Mouse (Mus musculus): ENCODE results near the gene Akr1b3. TPM values are rescaled to one million over a fixed set of nuclear protein-coding genes. Genes with fewer than 3 reads are reported as not detected.

Gene Akr1b3
- total and polyA plus RNA-seq, 2 experiments from 2014 or later = 79.8 to 105 TPM

- TF ChIP-seq CTCF (IDR thresholded peaks at IDR 0.05) = no peak
- DNase-seq (ENCODE audit: low spot score) = no peak
- no peak for ATAC-seq (ENCODE audit: low FRiP score)
- no peaks in the 10 kb centered on the region for H3K9me3 ChIP-seq (ENCODE audit: low read length)
- H3K4me3 ChIP-seq (ENCODE audit: low read depth, low read length) = no peak overlapping the region
- 0 out of 2 replicates have a peak, but pooled peaks cover 2% of the 10 kb centered on the region for H3K4me1 ChIP-seq (ENCODE audit: insufficient read depth, low read length)
- no peaks in the 10 kb centered on the region for H3K27me3 ChIP-seq (ENCODE audit: insufficient read depth, low read length)
- H3K36me3 ChIP-seq (ENCODE audit: insufficient read depth, low read length) = no peaks in the 10 kb centered on the region
- WGBS = 93% methylated on average over 3 of the region's 3 CpGs
- no peak overlapping the region for H3K4me2 ChIP-seq (ENCODE audit: low read depth, low read length, poor library complexity, severe bottlenecking)
- no peak overlapping the region for H3K27ac ChIP-seq (ENCODE audit: low read depth, low read length)
- no peak overlapping the region for H3K9ac ChIP-seq (replicated peaks; ENCODE audit: low read length, poor library complexity, severe bottlenecking)
Observed at GRCm38 (mm10) chr6:34297055-34297454, 20.2 kb downstream of the Akr1b3 start.

- H3K4me3 ChIP-seq (ENCODE audit: low read depth, low read length) = no peak overlapping the region
- no peak for DNase-seq (ENCODE audit: low spot score)
- no peaks in the 10 kb centered on the region for H3K27me3 ChIP-seq (ENCODE audit: insufficient read depth, low read length)
- H3K9ac ChIP-seq (replicated peaks; ENCODE audit: low read length, poor library complexity, severe bottlenecking) = no peak overlapping the region
- H3K4me1 ChIP-seq (ENCODE audit: insufficient read depth, low read length) = 0 out of 2 replicates have a peak, but pooled peaks cover 2% of the 10 kb centered on the region
- ATAC-seq (ENCODE audit: low FRiP score) = no peak
- H3K9me3 ChIP-seq (ENCODE audit: low read length) = no peaks in the 10 kb centered on the region
- no peak for TF ChIP-seq CTCF (IDR thresholded peaks at IDR 0.05)
- no peak overlapping the region for H3K4me2 ChIP-seq (ENCODE audit: low read depth, low read length, poor library complexity, severe bottlenecking)
- H3K27ac ChIP-seq (ENCODE audit: low read depth, low read length) = no peak overlapping the region
- no peaks in the 10 kb centered on the region for H3K36me3 ChIP-seq (ENCODE audit: insufficient read depth, low read length)
- WGBS = 89% methylated on average over 9 of the region's 9 CpGs
Observed at GRCm38 (mm10) chr6:34295437-34295836, 21.8 kb downstream of the Akr1b3 start.

- Histone ChIP-seq H3K4me2 (ENCODE audit: low read depth, low read length, poor library complexity, severe bottlenecking) (no peak overlapping the region), H3K27ac (ENCODE audit: low read depth, low read length) (no peak overlapping the region)
Observed at GRCm38 (mm10) chr6:34292882-34293487, 24.3 kb downstream of the Akr1b3 start.

GRCm38 (mm10) chr6:34292196-34292881 lies 24.9 kb downstream of the Akr1b3 start:
- Histone ChIP-seq H3K4me3 (ENCODE audit: low read depth, low read length) (no peak overlapping the region), H3K4me2 (ENCODE audit: low read depth, low read length, poor library complexity, severe bottlenecking) (no peak overlapping the region), H3K4me1 (ENCODE audit: insufficient read depth, low read length) (0 out of 2 replicates have a peak, but pooled peaks cover 2% of the 10 kb centered on the region), H3K9me3 (ENCODE audit: low read length) (no peaks in the 10 kb centered on the region), H3K36me3 (ENCODE audit: insufficient read depth, low read length) (no peaks in the 10 kb centered on the region), H3K27me3 (ENCODE audit: insufficient read depth, low read length) (no peaks in the 10 kb centered on the region), H3K9ac (replicated peaks; ENCODE audit: low read length, poor library complexity, severe bottlenecking) (no peak overlapping the region), H3K27ac (ENCODE audit: low read depth, low read length) (no peak overlapping the region)
- ATAC-seq (ENCODE audit: low FRiP score) = no peak
- TF ChIP-seq CTCF (IDR thresholded peaks at IDR 0.05) = no peak
- DNase-seq (ENCODE audit: low spot score) = no peak
- 66% methylated on average over 11 of the region's 11 CpGs for WGBS

More at GRCm38 (mm10) chr6:34292882-34293487, 24.3 kb downstream of the Akr1b3 start:
- peak; percentile 92 for DNase-seq (ENCODE audit: low spot score)
- H3K36me3 ChIP-seq (ENCODE audit: insufficient read depth, low read length) = no peaks in the 10 kb centered on the region
- H3K27me3 ChIP-seq (ENCODE audit: insufficient read depth, low read length) = no peaks in the 10 kb centered on the region
- no peaks in the 10 kb centered on the region for H3K9me3 ChIP-seq (ENCODE audit: low read length)
- H3K4me3 ChIP-seq (ENCODE audit: low read depth, low read length) = no peak overlapping the region
- ATAC-seq (ENCODE audit: low FRiP score) = peak; percentile 93
- H3K4me1 ChIP-seq (ENCODE audit: insufficient read depth, low read length) = 0 out of 2 replicates have a peak, but pooled peaks cover 2% of the 10 kb centered on the region
- 31% methylated on average over 9 of the region's 9 CpGs for WGBS
- peak; percentile 95 for TF ChIP-seq CTCF (IDR thresholded peaks at IDR 0.05)
- no peak overlapping the region for H3K9ac ChIP-seq (replicated peaks; ENCODE audit: low read length, poor library complexity, severe bottlenecking)

- no peak overlapping the region for H3K4me3 ChIP-seq (ENCODE audit: low read depth, low read length)
- ATAC-seq (ENCODE audit: low FRiP score) (no peak), DNase-seq (ENCODE audit: low spot score) (no peak)
- no peaks in the 10 kb centered on the region for H3K27me3 ChIP-seq (ENCODE audit: insufficient read depth, low read length)
- H3K4me2 ChIP-seq (ENCODE audit: low read depth, low read length, poor library complexity, severe bottlenecking) = no peak overlapping the region
- 0 out of 2 replicates have a peak, but pooled peaks cover 2% of the 10 kb centered on the region for H3K4me1 ChIP-seq (ENCODE audit: insufficient read depth, low read length)
- H3K9me3 ChIP-seq (ENCODE audit: low read length) = no peaks in the 10 kb centered on the region
- no peaks in the 10 kb centered on the region for H3K36me3 ChIP-seq (ENCODE audit: insufficient read depth, low read length)
- no peak for TF ChIP-seq CTCF (IDR thresholded peaks at IDR 0.05)
- WGBS = 81% methylated on average over 8 of the region's 8 CpGs
- no peak overlapping the region for H3K27ac ChIP-seq (ENCODE audit: low read depth, low read length)
- no peak overlapping the region for H3K9ac ChIP-seq (replicated peaks; ENCODE audit: low read length, poor library complexity, severe bottlenecking)
Observed at GRCm38 (mm10) chr6:34290681-34291080, 26.6 kb downstream of the Akr1b3 start.

- no peak for ATAC-seq (ENCODE audit: low FRiP score)
Observed at GRCm38 (mm10) chr6:34290091-34290490, 27.2 kb downstream of the Akr1b3 start.

More at GRCm38 (mm10) chr6:34290091-34290490, 27.2 kb downstream of the Akr1b3 start:
- no peaks in the 10 kb centered on the region for H3K36me3 ChIP-seq (ENCODE audit: insufficient read depth, low read length)
- no peak overlapping the region for H3K4me2 ChIP-seq (ENCODE audit: low read depth, low read length, poor library complexity, severe bottlenecking)
- H3K27ac ChIP-seq (ENCODE audit: low read depth, low read length) = no peak overlapping the region
- no peak overlapping the region for H3K9ac ChIP-seq (replicated peaks; ENCODE audit: low read length, poor library complexity, severe bottlenecking)
- H3K27me3 ChIP-seq (ENCODE audit: insufficient read depth, low read length) = no peaks in the 10 kb centered on the region
- TF ChIP-seq CTCF (IDR thresholded peaks at IDR 0.05) = no peak
- no peak overlapping the region for H3K4me3 ChIP-seq (ENCODE audit: low read depth, low read length)
- H3K9me3 ChIP-seq (ENCODE audit: low read length) = no peaks in the 10 kb centered on the region
- DNase-seq (ENCODE audit: low spot score) = no peak
- WGBS = 94% methylated on average over 17 of the region's 17 CpGs
- 0 out of 2 replicates have a peak, but pooled peaks cover 2% of the 10 kb centered on the region for H3K4me1 ChIP-seq (ENCODE audit: insufficient read depth, low read length)
